Mouse (Mus musculus): ENCODE measurements around the gene Cldn4.

GRCm38 (mm10) chr5:134973526-134973925, 26.8 kb upstream of the Cldn4 start:
- TF ChIP-seq EP300 (IDR thresholded peaks at IDR 0.05) (no peak), CTCF (IDR thresholded peaks at IDR 0.05) (no peak)

Data from lung, postnatal 0 days (tissue).